Mouse (Mus musculus) kidney, adult 2 months (tissue): Measurements from ENCODE around the gene Crhr2.

Experiments used
- CTCF ChIP-seq: fragments of 200-500 bp; conservative IDR thresholded peaks from 2 replicates; pipeline ENCODE4 v1.5.1; 2011; ENCODE audit warnings: low read depth, mild to moderate bottlenecking, control low read depth, low read length, moderate library complexity, mixed read lengths; ENCODE audit not compliant: insufficient read depth, insufficient read length
- POLR2A ChIP-seq: fragments of 200-500 bp; IDR thresholded peaks from one replicate; pipeline ENCODE4 v1.6.1; 2011; ENCODE audit warnings: low read depth, low read length, control low read depth

- TF ChIP-seq CTCF (no peak), POLR2A (no peak)
These were observed 70.6 kb downstream of the Crhr2 start for GRCm38 (mm10) chr6:55062200-55062599.
